Mouse (Mus musculus) frontal cortex, postnatal 14 days (tissue): ENCODE measurements around the gene Ccpg1os.
A peak's percentile ranks its signal among the peaks of the same experiment; 100 is the strongest.

ENCODE experiments used
- DNase-seq, 2 experiments: peaks; one replicate each; pipeline ENCODE4 v3.0.0; 2022; ENCODE audit warnings: low spot score in 2 of 2

Gene Ccpg1os

DNA sequence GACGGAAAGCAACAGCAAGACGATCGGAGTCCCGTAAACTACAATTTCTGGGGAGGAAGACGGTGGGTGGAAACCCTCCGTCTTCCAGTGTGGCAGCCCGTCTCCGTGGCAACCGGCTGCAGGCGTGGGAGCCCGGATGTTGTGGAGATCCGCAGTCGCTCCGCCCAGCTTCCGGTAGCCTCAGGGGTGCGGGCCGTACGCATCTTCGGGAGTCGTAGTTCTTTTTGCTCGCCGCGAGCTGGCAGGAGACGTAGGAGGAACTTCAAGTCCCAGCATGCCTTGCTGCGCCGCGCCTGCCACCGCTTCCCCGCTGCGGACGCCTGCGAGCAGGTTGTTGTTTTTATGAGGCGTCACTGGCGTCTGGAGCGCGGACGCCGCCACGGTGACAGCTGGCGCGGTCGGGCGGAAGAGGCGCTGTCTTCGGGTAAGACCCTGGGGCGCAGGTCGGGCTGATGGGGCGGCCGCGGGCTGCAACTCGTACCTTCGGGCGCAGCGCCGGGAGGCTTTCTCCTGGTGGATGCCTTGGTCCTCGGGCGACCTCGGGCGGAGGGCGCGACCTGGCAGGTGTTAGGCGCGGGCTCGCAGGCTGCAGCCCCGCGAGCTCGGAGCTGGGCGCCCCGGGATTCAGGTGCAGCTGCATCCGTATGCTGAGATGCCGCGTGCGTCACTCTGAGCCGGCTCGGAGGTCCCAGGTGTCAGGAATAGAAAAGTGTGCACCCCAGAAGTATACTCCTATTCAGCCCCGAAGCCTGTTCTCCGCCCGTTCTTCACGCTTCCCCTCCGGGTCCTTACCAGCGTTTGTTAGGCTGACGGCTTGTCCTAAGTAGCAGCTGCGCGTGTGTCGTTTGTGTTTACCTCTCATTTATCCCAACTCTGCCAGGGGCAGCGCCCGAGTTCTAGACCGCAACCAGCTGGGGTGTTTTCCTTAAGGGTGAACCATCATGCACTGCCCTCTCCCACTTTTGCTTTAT lies at the start of gene Ccpg1os, which contains the start of gene Ccpg1:
Ccpg1os (minus strand) TSS at position 133 of the 971 bp plus-strand sequence.
Ccpg1 (plus strand) TSS at position 180 of the 971 bp plus-strand sequence.
- peak; percentile 95 to 98 for DNase-seq

DNA sequence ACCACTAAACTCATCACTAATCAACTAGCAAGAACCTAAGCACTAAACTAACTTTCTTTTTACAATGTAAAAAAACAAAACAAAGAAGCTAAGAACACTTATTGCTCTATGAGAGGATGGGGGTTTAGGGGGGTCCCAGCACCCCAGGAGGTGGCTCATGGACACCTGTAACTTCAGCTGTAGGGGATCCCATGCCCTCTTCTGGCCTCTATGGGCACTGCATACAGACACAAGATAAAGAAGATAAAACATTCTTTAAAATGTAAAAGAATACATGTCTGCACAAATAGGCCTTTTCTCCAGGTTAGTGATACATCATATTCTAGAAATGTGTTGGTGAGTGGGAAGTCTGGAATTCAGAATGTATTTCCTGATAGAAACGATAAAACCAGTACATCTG lies 48.2 kb upstream of the Ccpg1os start:
- DNase-seq, result no peak

DNA sequence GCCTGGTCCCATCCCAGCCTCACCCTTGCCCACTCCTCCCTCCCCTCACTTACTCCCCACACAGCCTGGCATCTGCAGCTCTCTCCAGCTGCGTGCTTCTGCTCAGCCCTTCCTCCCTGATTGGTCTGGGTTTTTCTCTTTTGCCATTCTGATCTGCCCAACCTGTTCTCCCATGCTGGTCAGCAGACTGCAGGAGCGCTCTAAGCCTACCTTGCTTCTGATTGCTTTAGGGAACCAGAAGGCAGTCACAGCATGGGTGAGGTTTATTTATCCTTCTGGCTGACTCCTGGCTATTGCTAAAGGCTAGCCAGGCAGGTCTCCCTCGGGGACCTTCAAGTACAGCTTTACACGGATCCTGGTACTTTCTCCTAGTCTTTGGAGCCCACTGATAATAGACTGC lies 46.2 kb upstream of the Ccpg1os start:
- no peak for DNase-seq

- no peak for DNase-seq
These were observed 45.3 kb upstream of the Ccpg1os start for GRCm38 (mm10) chr9:73030443-73030842.

DNA sequence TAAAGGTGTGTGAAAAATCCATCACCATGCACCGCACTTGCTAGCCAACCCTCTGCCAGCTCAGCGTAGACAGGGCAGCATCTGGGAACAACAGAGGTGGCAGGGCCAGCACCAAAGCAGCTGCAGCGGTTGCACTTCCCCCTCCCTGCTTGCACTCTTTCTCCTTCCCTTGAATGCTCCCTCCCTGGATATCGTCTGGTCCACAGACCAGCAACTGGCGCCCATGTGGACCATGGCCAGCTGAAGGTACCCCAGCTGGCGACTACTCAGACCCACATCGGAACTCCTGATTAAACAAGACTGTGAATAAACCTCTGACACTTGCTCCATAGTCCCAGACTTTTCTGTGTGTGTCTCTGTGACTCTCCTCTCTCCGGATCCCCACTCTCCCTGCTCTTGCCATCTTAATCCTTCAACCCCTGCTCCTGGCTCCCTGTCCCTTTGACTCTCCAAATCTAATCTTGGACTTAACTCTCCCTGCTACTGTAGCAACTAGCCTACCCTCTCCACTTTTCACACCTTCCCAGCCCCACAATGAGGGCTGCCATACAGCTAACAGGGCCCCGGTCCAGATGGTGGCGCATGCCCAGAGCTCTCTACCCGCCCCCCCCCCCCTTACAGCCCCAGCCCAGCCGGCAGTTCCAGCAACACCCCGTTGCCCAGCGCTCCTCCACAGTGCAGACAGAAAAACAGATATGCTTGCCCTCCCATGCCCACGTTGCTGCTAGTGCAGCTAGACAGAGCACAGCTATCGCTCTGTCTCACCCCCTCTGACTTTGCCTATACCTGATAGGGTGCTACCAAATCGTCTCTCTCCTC lies 40.8 kb upstream of the Ccpg1os start:
- DNase-seq, result no peak

DNA sequence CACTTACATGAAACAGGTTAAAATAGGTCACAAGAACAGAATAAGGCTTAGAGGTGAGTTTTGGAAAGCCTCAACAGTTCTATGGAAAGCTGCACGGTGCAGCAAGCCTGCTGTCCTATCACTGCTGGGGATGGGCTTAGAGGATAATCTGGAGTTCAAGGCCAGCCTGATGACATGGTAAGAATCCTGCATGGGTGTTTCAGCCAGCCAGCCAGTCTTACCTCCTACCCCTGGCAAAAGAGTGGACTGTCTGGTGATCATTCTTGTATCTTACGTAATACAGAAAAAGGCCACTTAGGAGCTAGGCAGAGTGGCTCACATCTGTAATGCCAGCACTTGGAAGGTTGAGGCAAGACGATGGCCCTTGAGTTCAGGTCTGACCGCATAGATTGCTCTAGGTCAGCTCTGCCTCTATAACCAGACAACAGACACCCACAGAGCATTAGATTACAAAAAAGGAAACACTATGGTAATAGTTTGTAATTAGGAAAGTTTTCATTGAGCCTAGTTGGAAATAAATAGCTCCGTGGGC lies 35.5 kb upstream of the Ccpg1os start:
- DNase-seq, result no peak

DNA sequence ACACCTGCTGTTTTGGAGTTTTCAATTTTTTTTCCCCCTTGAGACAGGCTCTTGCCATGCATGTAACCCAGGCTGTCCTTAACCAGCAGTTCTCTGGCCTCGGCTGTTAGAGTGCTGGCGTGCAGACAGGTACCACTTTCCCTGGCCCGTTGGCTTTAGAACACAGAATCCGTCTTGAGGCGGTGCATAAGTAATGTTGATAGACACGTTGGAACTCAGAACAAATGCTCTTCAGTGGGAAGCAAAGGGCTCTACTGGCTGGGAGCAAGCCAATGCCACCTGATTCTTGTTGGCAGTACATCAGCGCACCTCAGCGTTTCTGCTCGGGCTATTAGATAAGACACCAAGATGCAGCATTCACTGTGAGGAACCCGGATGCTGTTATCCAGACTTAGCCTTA lies 34.7 kb upstream of the Ccpg1os start:
- DNase-seq, result no peak

DNA sequence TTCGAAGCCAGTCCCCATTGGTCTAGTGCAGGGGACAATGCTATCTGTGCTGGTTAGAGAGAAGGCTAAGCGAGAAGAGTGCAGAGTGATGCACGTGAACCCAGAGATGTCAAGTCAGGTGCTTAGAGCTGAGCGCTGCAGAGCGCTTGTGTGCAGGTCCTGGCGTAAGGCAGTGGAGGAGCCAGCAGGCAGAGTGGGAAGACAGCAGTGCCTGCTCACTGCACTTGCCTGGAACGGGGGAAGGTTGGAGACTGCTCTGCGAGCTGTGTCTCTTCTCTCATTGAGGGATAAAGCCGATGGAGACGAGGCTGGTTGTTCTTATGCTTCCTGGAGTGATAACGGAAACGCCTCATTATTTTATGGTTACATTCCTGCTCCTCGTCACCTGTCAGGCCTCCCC lies 29.5 kb upstream of the Ccpg1os start:
- no peak for DNase-seq

DNA sequence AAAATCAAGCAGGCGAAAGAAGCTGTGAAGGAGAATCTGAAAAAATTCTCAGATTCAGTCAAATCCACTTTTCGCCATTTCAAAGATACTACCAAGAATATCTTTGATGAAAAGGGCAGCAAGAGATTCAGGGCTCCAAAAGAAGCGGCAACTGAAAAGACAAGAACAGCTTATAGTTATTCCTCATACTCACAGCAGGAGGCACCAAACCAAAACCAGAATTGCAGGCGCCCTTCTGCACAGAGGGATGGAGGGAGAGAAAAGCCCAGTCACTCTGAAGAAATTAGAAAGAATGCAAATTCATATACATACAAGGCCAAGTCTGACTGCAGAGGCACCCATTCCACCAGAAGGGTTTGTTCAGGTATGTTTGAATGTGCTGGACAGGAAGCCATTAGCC lies 27.4 kb upstream of the Ccpg1os start:
- no peak for DNase-seq

DNA sequence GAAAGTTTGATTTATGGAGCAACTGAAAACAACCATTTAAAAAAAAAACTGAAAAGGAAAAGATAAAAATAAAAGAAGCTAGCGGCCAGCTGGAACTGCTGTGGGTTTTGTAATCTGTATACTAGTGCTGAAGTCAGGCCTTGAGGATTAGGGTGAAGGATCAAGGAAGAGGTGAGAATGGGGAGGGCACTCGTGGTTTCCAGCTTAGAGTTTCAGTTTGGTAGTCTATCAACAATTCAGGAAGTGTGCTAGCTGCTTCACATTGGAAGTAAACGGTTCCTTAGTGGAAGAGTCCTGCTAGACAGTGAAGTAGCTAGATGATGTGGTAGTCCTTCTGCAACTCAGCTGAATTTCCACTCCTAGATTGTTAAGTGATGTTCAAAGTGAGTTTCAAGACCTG lies 23.2 kb upstream of the Ccpg1os start:
- no peak for DNase-seq

DNA sequence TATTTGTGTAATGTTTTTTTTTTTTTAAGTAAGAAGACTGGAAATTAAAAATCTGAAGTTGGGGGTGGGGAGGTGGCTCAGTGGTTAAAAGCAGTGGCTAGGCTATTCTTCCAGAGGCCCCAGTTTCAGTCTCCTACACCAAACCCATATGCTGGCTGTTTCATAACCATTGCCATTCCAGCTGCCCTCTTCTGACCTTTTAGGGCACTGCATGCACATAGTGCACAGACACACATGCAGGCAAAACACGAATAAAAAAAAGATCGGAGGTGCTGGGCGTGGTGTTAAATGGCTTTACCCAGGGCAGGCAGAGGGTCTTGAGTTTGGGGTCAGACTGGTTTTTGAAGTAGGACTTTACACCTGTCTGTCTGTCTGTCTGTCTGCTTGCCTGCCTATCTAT lies 21.0 kb upstream of the Ccpg1os start:
- no peak for DNase-seq

DNA sequence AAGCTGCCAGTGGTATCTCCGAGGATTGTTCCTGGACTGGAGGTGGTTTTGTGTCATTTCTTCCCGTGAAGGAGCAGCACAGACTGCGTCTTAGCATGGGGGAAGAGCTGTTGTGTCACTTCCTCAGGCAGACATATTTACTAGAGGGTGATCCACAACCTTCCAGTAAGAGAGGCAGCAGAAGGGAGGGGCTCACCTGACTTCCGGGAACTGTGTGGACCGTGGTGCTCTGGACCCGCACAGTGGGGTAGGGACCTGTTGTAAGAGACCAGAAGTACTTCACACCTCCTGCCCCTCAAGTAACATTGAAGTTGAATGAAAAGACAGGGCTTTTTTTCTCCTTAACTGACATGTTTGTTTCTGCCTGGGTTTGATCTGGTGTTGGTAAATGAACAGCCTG lies 19.9 kb upstream of the Ccpg1os start:
- DNase-seq, result no peak

- DNase-seq, result no peak
These were observed 18.9 kb upstream of the Ccpg1os start for GRCm38 (mm10) chr9:73004076-73004475.

DNA sequence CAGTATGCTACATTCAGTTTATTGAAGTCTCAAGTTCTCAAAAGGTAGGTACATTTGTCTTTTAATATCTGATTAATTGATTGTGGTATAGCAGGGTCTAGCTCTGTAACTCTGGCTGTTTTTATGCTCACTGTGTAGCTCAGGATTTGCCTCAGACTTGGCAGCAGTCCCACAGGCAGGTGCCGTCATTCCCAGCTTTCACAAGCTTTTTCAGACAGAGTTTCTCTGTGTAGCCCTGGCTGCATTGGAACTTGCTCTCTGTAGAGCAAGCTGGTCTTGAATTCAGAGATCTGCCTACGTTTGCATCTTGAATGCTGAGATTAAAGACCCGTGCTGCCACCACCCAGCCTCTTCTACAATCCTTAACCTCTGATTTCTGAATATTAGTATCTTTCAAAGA lies 17.0 kb upstream of the Ccpg1os start:
- no peak for DNase-seq

GRCm38 (mm10) chr9:73001314-73002011 lies 16.3 kb upstream of the Ccpg1os start:
- DNase-seq, result no peak

DNA sequence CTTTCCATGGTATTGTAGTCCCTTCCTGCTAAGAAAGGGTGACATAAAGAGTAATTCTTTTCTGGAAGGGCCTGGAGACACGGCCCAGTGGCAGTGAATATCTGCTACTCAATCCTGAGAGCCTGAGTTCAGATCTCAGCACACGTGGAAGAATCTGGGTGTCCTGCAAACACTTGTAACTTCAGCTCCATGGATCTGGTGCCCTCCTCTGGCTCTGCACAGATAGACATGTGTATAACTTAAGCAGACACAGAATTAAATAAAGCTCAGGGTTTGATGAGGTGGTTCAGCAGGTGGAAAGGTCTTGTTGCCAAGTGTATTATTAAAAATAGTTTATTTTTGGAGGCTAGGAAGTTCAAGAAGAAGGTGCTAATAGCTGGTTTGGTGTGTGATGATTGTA lies 15.3 kb upstream of the Ccpg1os start:
- DNase-seq, result no peak

DNA sequence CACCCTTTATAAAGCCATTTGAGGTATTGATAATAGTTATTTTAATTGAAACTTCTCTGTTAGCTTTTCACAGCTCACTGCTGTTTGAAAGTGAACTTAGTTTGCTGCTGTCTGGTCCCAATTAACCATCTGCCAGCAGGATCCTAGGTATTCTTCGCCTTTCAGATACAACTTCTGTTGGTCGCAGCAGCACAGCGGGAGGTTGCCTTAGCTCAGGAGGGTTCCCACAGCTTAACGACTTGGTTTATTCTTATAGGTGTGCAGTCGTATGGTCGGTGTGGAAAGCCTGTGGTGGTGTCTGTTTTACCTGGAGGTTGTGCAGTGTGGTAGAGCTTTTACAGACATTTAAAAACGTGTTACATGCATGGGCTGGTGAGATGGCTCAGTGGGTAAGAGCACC lies 11.6 kb upstream of the Ccpg1os start:
- no peak for DNase-seq

DNA sequence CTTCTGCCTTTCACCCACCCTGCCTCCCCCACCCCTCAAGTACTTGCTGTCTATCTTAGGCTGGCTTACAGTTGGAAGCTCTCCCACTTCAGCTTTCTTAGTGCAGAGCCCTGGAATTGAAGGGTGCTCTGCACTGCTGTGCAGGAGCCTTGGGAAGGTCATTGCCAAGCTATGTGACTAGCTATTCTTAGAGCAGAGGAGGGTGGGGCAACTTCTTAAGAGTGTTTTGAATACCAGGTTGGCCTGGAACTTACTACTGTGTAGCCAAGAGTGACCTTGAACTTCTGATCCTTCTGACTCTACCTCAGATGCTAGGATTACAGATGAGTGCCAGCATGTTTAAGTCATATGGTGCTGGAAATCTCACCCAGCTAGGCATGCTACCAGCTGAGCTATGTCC lies 11.0 kb upstream of the Ccpg1os start:
- no peak for DNase-seq

- DNase-seq, result no peak
These were observed 7.4 kb upstream of the Ccpg1os start for GRCm38 (mm10) chr9:72992576-72992975.

DNA sequence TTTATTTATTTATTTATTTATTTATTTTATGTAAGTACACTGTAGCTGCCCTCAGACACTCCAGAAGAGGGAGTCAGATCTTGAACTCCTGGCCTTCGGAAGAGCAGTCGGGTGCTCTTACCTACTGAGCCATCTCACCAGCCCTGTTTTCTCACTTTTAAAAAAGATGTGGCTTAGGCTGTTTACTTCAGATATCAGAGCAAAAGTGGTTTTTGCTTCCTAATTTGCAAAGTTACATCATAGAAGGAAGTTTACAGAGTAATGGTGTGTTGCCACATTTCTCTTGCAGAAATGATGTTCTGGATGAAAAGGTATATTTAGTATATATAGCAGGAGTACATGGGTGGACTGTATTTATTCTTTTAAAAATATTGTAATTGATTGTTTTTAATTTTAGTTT lies 6.2 kb upstream of the Ccpg1os start:
- DNase-seq, result no peak

- DNase-seq, result no peak
These were observed 3.5 kb upstream of the Ccpg1os start for GRCm38 (mm10) chr9:72988706-72989105.

- DNase-seq, result no peak
These were observed 2.5 kb upstream of the Ccpg1os start for GRCm38 (mm10) chr9:72987703-72988102.
